Mouse (Mus musculus) lung, embryonic 16.5 days (tissue): ENCODE measurements around the gene Castor2. TPM values are rescaled to one million over a fixed set of nuclear protein-coding genes. Genes with fewer than 3 reads are reported as not detected.
A peak's percentile ranks its signal among the peaks of the same experiment; 100 is the strongest.

Experiments used
- ATAC-seq: fragments of 200-750 bp; cut with Nextera tagmentation; 2 replicates; pipeline ENCODE4 v1.8.0; 2017; ENCODE audit warnings: low read depth, mild to moderate bottlenecking, moderate library complexity
- H3K27ac ChIP-seq: fragments of 300-500 bp; sonication (generic); 2 replicates; pipeline ENCODE4 v1.5.1; 2014; ENCODE audit warnings: mild to moderate bottlenecking, control low read depth, low read length
- H3K27me3 ChIP-seq: fragments of 300-500 bp; sonication (generic); 2 replicates; pipeline ENCODE4 v1.6.1; 2014; ENCODE audit warnings: low read depth, low read length, mixed read lengths; ENCODE audit not compliant: control insufficient read depth, insufficient read depth
- H3K36me3 ChIP-seq: fragments of 300-500 bp; sonication (generic); 2 replicates; pipeline ENCODE4 v1.6.1; 2014; ENCODE audit warnings: low read length; ENCODE audit not compliant: control insufficient read depth, insufficient read depth
- H3K4me1 ChIP-seq: fragments of 300-500 bp; sonication (generic); replicated peaks from 2 replicates; pipeline ENCODE4 v1.6.1; 2014; ENCODE audit warnings: low read length, mixed read lengths; ENCODE audit not compliant: control insufficient read depth, insufficient read depth
- H3K4me2 ChIP-seq: fragments of 300-500 bp; sonication (generic); 2 replicates; pipeline ENCODE4 v1.6.1; 2014; ENCODE audit warnings: low read depth, low read length, control low read depth
- H3K4me3 ChIP-seq: fragments of 300-500 bp; sonication (generic); 2 replicates; pipeline ENCODE4 v1.5.1; 2014; ENCODE audit warnings: mild to moderate bottlenecking, low read length, control low read depth
- H3K9ac ChIP-seq: fragments of 300-500 bp; sonication (generic); 2 replicates; pipeline ENCODE4 v1.6.1; 2014; ENCODE audit warnings: low read length, control low read depth
- H3K9me3 ChIP-seq: fragments of 300-500 bp; sonication (generic); 2 replicates; pipeline ENCODE4 v1.6.1; 2016; ENCODE audit warnings: low read length; ENCODE audit not compliant: control insufficient read depth
- WGBS: fragments of 180-500 bp; shearing (Covaris S2); extraction: QIAGEN DNeasy Blood & Tissue Kit; methylation state at CpG from one replicate; pipeline ENCODE4 v1.1.7; 2014; 5-methylcytosine and 5-hydroxymethylcytosine counted together
- polyA plus RNA-seq: library from polyadenylated mRNA; unstranded; fragments of >200 nt; fragmentation: Nextera tagmentation; extraction: Ambion mirVana; gene quantifications from 2 replicates; pipeline ENCODE4 v1.2.1, GENCODE M21; 2015

The Castor2 gene
- polyA plus RNA-seq, 1 experiment from 2014 or later: 3.6 TPM

DNA sequence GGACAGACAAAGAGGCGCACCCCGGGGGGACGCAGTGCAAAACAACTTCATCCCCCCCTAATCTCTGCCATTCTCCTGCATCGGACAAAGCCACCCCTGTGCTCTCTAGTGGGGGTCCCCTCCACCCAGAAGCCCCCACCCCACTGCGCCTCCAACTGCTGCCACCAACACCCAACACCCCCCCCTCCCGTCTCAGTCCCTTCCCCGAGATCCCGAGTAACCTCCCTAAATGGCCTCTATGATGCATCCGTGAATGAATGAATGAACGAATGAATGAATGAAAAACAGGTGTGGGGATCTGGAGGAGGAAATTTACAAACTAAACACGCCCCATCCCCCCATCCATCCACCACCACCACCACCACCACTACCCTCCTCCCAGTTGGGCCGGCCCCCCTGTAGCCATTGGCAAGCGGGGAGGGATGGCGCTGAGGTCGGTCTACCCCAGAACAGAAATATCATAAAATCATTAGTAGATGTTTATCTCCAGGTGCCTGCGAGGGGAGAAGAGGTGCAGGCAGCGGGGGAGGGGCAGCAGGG lies 791 bp downstream of the Castor2 start:
- peaks cover 17% of the 10 kb centered on the region for H3K4me1 ChIP-seq
- 4% methylated on average over 16 of the region's 17 CpGs for WGBS
- H3K27ac ChIP-seq: no peak overlapping the region
- ATAC-seq: peak; percentile 5; the same call in 1 of the 2 replicates
- no peaks in the 10 kb centered on the region for H3K36me3 ChIP-seq
- H3K27me3 ChIP-seq: no peaks in the 10 kb centered on the region
- H3K4me2 ChIP-seq: peak overlapping the region; percentile 99
- no peaks in the 10 kb centered on the region for H3K9me3 ChIP-seq
- peak overlapping the region; percentile 85 for H3K9ac ChIP-seq
- H3K4me3 ChIP-seq: peak overlapping the region; percentile 81

GRCm38 (mm10) chr5:134101322-134101721 lies 1.8 kb downstream of the Castor2 start:
- no peaks in the 10 kb centered on the region for H3K36me3 ChIP-seq
- no peaks in the 10 kb centered on the region for H3K9me3 ChIP-seq
- peaks cover 17% of the 10 kb centered on the region for H3K4me1 ChIP-seq
- ATAC-seq: no peak
- no peak overlapping the region for H3K4me2 ChIP-seq
- 63% methylated on average over 5 of the region's 5 CpGs for WGBS
- no peak overlapping the region for H3K9ac ChIP-seq
- no peak overlapping the region for H3K27ac ChIP-seq
- no peaks in the 10 kb centered on the region for H3K27me3 ChIP-seq
- H3K4me3 ChIP-seq: no peak overlapping the region

DNA sequence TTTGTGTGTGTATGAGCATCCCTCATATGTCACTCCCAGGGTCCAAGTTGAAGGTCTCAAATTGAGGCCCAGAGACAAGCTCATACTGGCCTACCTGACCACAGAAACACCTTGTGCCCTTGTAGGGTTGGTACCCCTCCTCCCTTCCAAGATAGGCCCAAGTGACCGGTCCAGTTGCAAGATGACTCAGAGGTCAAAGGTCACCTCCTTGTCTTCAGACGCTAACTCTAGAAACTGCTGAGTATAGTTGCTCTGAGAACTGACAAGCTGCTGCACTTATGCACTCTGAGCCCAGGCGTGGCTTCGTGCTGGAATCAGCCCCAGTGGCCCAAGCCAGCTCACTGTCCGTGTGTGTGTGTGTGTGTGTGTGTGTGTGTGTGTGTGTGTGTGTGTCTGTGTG lies 2.4 kb downstream of the Castor2 start:
- Histone ChIP-seq H3K4me2 (no peak overlapping the region), H3K9ac (no peak overlapping the region)
- no peak for ATAC-seq

GRCm38 (mm10) chr5:134102720-134103119 lies 3.2 kb downstream of the Castor2 start:
- H3K36me3 ChIP-seq: no peaks in the 10 kb centered on the region
- H3K27ac ChIP-seq: no peak overlapping the region
- ATAC-seq: no peak
- H3K27me3 ChIP-seq: no peaks in the 10 kb centered on the region
- WGBS: 46% methylated on average over 6 of the region's 6 CpGs
- no peak overlapping the region for H3K4me2 ChIP-seq
- H3K9me3 ChIP-seq: no peaks in the 10 kb centered on the region
- H3K9ac ChIP-seq: no peak overlapping the region
- peaks cover 17% of the 10 kb centered on the region for H3K4me1 ChIP-seq
- H3K4me3 ChIP-seq: no peak overlapping the region

More for the DNA sequence above, 2.4 kb downstream of the Castor2 start:
- Histone ChIP-seq H3K36me3 (no peaks in the 10 kb centered on the region), H3K27me3 (no peaks in the 10 kb centered on the region), H3K27ac (no peak overlapping the region), H3K4me1 (peaks cover 17% of the 10 kb centered on the region), H3K4me3 (no peak overlapping the region), H3K9me3 (no peaks in the 10 kb centered on the region)
- 21% methylated on average over 5 of the region's 5 CpGs for WGBS

DNA sequence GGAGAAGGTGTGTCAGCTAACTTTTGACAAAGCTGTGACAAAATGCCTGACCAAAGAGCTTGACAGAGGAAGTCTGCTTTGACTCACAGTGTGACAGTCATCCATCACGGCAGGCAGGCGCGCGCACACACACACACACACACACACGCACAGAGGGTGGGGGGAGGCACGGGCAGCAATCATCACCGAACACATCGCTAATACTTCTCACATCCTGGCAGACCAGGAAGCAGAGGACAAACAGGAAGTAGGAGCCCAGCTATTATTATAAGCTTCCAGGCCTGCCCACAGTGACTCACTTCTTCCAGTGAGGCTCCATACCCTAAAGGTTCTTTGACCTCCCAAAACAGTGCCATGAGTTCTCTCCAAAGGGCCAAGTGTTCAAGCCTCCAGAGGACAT lies 6.3 kb downstream of the Castor2 start:
- 52% methylated on average over 8 of the region's 8 CpGs for WGBS
- ATAC-seq: peak; percentile 44
- H3K36me3 ChIP-seq: no peaks in the 10 kb centered on the region; the same call in 1 of the 2 replicates
- no peak overlapping the region for H3K27ac ChIP-seq
- no peaks in the 10 kb centered on the region for H3K9me3 ChIP-seq
- no peaks in the 10 kb centered on the region for H3K27me3 ChIP-seq
- H3K9ac ChIP-seq: no peak overlapping the region
- H3K4me1 ChIP-seq: peaks cover 6% of the 10 kb centered on the region; the same call in 1 of the 2 replicates
- H3K4me2 ChIP-seq: no peak overlapping the region
- no peak overlapping the region for H3K4me3 ChIP-seq

GRCm38 (mm10) chr5:134114981-134115380 lies 15.5 kb downstream of the Castor2 start:
- H3K4me1 ChIP-seq: no peaks in the 10 kb centered on the region
- H3K27me3 ChIP-seq: no peaks in the 10 kb centered on the region
- no peak overlapping the region for H3K9ac ChIP-seq
- no peak overlapping the region for H3K4me2 ChIP-seq
- ATAC-seq: no peak
- no peak overlapping the region for H3K27ac ChIP-seq
- H3K9me3 ChIP-seq: no peaks in the 10 kb centered on the region
- H3K36me3 ChIP-seq: no peaks in the 10 kb centered on the region; the same call in 1 of the 2 replicates
- WGBS: 76% methylated on average over 5 of the region's 5 CpGs
- no peak overlapping the region for H3K4me3 ChIP-seq

DNA sequence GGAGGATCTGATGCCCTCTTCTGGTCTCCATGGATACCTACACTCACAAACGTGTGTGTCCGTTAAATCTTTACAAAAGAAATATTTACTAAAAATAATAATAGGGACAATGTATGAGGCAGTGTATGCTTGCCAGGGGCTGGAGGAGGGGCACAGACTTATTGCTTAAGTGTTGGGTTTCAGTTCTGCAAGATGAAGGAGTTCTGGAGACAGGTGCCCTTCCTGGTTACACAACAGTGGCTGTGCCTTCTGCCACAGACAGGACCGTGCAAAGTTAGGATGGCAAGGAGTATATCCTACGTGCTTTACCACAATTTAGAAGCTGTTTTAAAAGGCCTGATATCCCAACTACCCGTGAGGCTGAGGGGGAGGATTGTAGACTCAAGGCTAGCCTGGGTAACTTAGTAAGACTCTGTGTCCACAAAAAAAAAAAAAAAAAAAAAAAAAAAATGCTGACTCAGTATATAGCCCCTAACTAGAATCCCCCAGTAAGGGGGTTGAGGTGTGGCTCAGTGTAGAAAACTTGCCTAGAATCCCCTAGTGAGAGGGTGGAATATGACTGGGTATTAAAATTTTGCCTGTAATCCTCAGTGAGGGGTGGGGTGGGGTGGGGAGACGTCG lies 16.2 kb downstream of the Castor2 start:
- Histone ChIP-seq H3K4me3 (no peak overlapping the region), H3K9me3 (no peaks in the 10 kb centered on the region), H3K4me2 (no peak overlapping the region), H3K9ac (no peak overlapping the region), H3K36me3 (no peaks in the 10 kb centered on the region; the same call in 1 of the 2 replicates), H3K4me1 (no peaks in the 10 kb centered on the region), H3K27ac (no peak overlapping the region), H3K27me3 (no peaks in the 10 kb centered on the region)
- 84% methylated on average over 7 of the region's 7 CpGs for WGBS
- no peak for ATAC-seq

DNA sequence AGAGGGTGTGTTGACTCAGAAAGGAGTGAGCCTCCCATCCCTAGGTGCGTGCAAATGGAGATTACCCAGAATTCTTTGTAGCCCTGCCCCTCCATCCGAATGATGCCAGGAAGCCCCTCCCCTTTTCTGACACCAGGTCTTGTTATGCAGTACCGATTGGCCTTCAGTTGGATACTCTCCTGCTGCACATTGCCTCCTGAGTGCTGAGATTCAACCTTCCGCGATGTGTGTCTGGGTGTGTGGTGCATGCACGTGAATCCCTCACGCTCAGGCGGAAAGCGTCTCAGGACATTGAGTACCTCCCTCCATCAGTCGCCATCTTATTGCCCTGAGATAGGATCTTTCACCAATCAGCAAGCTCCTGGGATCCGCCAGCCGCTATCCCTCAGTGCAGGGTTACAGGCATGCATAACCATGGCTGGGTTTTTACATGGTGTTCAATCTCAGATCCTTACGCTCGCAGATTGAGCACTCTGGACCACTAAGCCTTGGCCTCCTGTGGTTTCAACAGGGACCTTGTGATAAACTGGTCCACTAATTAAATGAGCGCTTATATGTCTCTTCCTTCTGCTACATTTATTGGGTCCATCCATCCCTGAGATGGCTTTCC lies 19.4 kb downstream of the Castor2 start:
- peaks cover 4% of the 10 kb centered on the region; the same call in 1 of the 2 replicates for H3K4me1 ChIP-seq
- WGBS: 85% methylated on average over 15 of the region's 15 CpGs
- no peak overlapping the region for H3K27ac ChIP-seq
- H3K27me3 ChIP-seq: no peaks in the 10 kb centered on the region
- no peaks in the 10 kb centered on the region for H3K9me3 ChIP-seq
- ATAC-seq: no peak
- no peaks in the 10 kb centered on the region for H3K36me3 ChIP-seq
- no peak overlapping the region for H3K9ac ChIP-seq
- no peak overlapping the region for H3K4me3 ChIP-seq
- no peak overlapping the region for H3K4me2 ChIP-seq

DNA sequence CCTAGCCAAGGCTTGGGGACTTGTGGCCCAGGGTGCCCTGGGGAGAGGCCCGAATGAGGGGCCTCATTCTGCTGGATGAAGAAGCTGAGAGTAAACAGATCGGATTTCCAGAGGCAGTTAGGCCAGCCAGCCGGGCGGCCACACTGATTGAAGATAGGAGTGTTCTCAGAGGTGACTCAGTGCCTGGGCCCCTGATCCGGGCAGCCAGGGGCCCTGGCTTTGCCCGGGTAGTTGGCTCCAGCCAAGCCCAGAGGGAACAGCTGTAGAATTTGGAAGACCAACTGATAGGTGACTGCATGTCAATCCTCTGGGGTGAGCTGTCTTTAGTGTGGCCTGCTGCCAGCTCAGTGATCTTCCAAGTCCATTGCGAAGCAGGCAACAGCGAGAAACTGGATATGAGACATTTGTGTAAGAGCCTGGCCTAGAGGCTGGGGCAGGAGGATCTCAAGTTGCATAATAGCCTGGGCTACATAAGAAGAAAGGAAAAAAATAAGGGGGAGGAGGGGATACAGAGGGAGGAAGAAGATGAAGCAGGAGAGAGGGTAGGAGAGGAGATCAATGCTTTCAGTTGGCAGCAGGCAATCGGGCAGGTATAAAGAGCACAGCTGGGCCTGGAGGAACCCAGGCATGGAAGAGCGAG lies 20.1 kb downstream of the Castor2 start:
- H3K4me1 ChIP-seq: peaks cover 4% of the 10 kb centered on the region; the same call in 1 of the 2 replicates
- WGBS: 38% methylated on average over 10 of the region's 10 CpGs
- no peak for ATAC-seq
- no peaks in the 10 kb centered on the region for H3K36me3 ChIP-seq
- no peak overlapping the region for H3K4me2 ChIP-seq
- no peaks in the 10 kb centered on the region for H3K27me3 ChIP-seq
- H3K27ac ChIP-seq: no peak overlapping the region
- H3K4me3 ChIP-seq: no peak overlapping the region
- H3K9ac ChIP-seq: no peak overlapping the region
- H3K9me3 ChIP-seq: no peaks in the 10 kb centered on the region
